Mouse (Mus musculus) embryonic facial prominence, embryonic 15.5 days (tissue): ENCODE results near the gene Ctla2b. TPM values are rescaled to one million over a fixed set of nuclear protein-coding genes. Genes with fewer than 3 reads are reported as not detected.

Experiments used
- polyA plus RNA-seq: library from polyadenylated mRNA; unstranded; fragments of >200 nt; fragmentation: Nextera tagmentation; extraction: Ambion mirVana; gene quantifications from 2 replicates; pipeline ENCODE4 v1.2.1, GENCODE M21; 2015

Gene Ctla2b
- polyA plus RNA-seq, 1 experiment from 2014 or later = 5.3 TPM

Other genes starting within 250 kb of the Ctla2b start
- not detected in 2 replicates for gene BC051665, start 111.1 kb downstream of the Ctla2b start, polyA plus RNA-seq
- gene Ctsll3, start 94.6 kb downstream of the Ctla2b start, polyA plus RNA-seq = 0.87 and 1.3 TPM in 2 replicates
- gene 4930486L24Rik, start 33.0 kb downstream of the Ctla2b start, polyA plus RNA-seq = 0.17 and 0.38 TPM in 2 replicates
- not detected in 2 replicates for gene Gm49392, start 553 bp downstream of the Ctla2b start, polyA plus RNA-seq
- not detected in 2 replicates for gene Tpbpb, start 7.4 kb upstream of the Ctla2b start, polyA plus RNA-seq
- not detected in 2 replicates for gene Gm49393, start 38.1 kb upstream of the Ctla2b start, polyA plus RNA-seq
- gene Gm49391, start 39.1 kb upstream of the Ctla2b start, polyA plus RNA-seq = 0.93 and 2.0 TPM in 2 replicates
- 31.0 and 31.8 TPM in 2 replicates for gene Ctla2a, start 39.2 kb upstream of the Ctla2b start, polyA plus RNA-seq
- gene Tpbpa, start 44.5 kb upstream of the Ctla2b start, polyA plus RNA-seq = not detected in 2 replicates
- not detected in 2 replicates for gene Ctsj, start 108.5 kb upstream of the Ctla2b start, polyA plus RNA-seq
- gene Ctsq, start 143.2 kb upstream of the Ctla2b start, polyA plus RNA-seq = not detected in 2 replicates